Mouse (Mus musculus): Measurements from ENCODE around the gene Hist1h3g.
"Not testable (repeated sequence)": the region's sequence is repeated elsewhere in the genome, so short reads cannot be mapped to it uniquely, and the experiment has no call there.

Hist1h3g gene

DNA sequence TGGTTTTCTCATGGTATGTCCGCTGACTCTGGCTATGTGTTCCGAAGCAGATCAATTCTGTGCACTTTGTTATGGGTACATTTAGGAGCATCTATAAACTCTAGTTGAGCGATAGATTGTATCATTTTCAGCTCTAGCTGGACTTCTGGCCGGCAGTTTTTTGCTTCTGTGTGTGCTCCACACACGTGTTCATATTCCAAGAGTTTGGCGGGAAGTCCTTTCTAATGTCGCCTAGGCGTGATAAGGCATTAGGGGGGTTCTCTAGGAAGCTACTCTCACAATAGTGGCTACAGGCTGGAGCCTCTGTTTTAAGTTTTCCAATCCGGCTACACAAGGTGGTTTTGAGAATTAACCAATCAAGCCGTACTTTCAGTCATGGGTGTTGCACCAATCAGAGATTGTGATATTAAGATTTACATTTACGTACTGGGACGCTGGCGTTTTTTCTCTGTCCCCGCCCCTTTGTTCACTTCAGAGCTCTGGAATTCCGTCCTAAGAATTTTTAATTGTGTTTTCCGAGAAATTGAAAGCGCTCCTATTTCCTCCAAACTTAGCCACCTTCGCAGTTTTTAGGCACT is 20.7 kb downstream of the Hist1h3g start:
- peak; percentile 77 to 78 for DNase-seq (ENCODE audit: low spot score in 2 of 2)

GRCm38 (mm10) chr13:23556906-23557305 is 21.7 kb downstream of the Hist1h3g start:
- no peak for DNase-seq (ENCODE audit: low spot score in 2 of 2)

DNA sequence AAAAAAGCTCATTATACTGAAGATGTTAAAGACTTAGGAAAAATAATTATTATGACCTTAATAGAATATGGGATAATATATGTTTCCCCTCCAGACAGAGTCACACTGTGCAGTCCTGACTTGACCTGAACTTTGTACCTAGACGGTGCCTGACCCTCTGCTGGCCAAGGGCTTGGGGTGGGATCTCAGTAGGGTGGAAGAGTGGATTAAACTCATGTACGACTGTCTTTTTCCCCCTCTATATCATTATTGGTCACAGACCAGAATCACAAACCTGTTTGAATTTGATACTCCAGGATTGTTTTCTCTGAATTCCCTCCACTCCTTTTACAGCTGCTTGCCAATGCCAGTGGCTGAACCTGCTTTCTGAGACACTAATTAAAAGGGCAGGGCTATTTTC is 25.5 kb downstream of the Hist1h3g start:
- not testable (repeated sequence) for DNase-seq (ENCODE audit: low spot score in 2 of 2)

GRCm38 (mm10) chr13:23561531-23561882 is 26.3 kb downstream of the Hist1h3g start:
- DNase-seq (ENCODE audit: low spot score in 2 of 2) = not testable (repeated sequence)

DNA sequence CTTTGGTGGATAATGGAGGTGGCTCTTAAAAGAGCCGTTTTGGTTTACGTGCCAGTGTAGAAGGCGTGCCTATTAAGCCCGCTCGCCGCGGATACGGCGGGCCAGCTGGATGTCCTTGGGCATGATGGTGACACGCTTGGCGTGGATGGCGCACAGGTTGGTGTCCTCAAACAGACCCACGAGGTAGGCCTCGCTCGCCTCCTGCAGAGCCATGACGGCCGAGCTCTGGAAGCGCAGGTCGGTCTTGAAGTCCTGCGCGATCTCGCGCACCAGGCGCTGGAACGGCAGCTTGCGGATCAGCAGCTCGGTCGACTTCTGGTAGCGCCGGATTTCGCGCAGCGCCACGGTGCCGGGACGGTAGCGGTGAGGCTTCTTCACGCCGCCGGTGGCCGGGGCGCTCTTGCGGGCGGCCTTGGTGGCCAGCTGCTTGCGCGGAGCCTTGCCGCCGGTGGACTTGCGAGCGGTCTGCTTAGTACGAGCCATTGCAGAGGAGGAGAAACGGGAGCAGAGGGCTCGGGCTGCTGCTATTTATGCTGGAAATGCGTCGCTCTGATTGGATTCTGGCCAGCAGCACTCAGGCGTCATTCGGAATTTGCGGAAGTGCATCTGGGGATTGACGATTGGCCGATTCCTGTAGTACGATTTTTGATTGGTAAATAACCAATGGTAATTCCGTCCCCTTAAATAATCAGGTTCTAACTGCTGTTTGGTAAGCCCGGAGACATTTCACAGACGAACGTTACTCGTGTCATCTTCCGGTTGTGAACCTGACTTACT is 26.8 kb downstream of the Hist1h3g start, which contains the start of gene Hist1h3e:
Gene Hist1h3e, minus strand, starts transcription at position 487 of the 777 bp plus-strand sequence.
- DNase-seq (ENCODE audit: low spot score in 2 of 2) = peak; percentile 95 to 98

DNA sequence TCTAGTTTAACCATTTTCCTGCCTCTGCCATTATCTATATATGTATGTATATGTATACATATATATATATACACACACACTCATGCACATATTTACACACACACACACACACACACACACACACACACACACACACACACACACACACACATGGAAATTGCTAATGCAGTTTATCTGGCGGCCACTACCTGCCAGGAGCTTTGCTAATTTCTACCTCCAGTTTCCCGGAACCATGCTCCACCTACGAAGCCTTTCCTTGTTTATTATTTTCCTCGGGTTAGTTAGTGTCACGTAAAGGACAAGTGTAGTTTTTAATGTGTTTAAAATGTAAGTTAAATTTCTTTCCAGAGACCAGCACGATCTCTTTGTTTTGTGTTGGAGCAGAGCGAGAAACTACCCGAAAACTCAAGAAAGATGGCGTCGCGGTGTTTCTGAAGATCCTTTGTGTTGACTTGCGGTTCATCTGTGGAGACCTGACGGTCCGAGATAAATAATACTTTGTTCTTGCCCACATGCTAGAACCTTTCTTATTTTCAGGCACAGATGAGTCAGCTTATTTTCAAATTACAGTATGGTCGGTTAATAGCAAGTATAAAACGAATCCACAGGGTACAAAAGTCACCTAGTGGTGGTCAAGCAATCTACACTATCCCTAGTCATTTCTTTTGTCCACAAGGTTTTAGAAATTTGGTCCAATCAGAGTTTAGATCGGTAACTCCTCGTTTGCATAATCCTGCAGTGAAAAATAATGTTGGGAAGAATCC is 27.7 kb downstream of the Hist1h3g start:
- peak; percentile 37 to 57 for DNase-seq (ENCODE audit: low spot score in 2 of 2)

DNA sequence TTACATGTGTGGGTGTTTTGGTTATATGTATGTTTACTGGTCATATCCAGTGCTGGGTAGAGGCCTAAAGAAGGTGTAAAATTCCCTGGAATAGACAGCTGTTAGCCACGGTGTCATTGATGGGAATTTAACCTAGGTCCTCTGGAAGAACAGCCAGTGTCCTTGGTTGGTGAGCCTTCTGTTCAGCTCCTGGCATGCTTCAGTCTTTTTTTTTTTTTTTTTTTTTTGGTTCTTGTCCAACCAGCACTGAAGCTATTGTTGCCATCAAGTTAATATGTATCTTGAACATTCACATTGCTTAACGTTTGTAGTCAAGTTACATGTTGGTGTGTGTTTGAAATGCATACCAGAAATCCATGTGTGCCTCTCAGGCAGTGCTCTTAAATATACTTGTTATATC is 29.3 kb downstream of the Hist1h3g start:
- DNase-seq (ENCODE audit: low spot score in 2 of 2) = no peak

GRCm38 (mm10) chr13:23570261-23571021 is 35.2 kb downstream of the Hist1h3g start:
- not testable (repeated sequence) for DNase-seq (ENCODE audit: low spot score in 2 of 2)

- DNase-seq (ENCODE audit: low spot score in 2 of 2) = peak; percentile 79 to 91
Measured at GRCm38 (mm10) chr13:23571022-23571503, 35.8 kb downstream of the Hist1h3g start, which contains the start of the genes Hist1h2ae and Hist1h2bg. Gene Hist1h2ae (minus strand): TSS chr13:23571220. Gene Hist1h2bg (plus strand): TSS chr13:23571396.

DNA sequence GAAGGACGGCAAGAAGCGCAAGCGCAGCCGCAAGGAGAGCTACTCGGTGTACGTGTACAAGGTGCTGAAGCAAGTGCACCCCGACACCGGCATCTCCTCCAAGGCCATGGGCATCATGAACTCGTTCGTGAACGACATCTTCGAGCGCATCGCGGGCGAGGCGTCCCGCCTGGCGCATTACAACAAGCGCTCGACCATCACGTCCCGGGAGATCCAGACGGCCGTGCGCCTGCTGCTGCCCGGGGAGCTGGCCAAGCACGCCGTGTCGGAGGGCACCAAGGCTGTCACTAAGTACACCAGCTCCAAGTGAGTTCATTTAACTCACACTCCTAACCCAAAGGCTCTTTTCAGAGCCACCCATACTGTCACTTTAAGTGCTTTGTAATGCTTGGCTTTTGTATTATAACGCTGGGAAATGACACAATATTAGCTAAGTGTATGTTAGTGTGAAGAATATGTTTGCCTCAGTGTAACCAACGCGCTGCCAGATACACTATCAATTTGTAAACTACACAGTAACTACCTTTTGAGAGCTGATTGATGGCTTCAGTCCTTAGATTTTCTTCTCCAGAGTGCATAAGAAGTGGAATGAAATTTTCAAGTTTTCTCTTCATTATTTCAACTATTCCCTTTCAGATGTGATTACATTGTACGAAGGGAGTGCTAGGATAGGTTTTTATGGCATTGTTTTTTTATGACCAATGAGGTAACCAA is 36.4 kb downstream of the Hist1h3g start:
- DNase-seq (ENCODE audit: low spot score in 2 of 2) = peak in 1 of 2 experiments; percentile 60

DNA sequence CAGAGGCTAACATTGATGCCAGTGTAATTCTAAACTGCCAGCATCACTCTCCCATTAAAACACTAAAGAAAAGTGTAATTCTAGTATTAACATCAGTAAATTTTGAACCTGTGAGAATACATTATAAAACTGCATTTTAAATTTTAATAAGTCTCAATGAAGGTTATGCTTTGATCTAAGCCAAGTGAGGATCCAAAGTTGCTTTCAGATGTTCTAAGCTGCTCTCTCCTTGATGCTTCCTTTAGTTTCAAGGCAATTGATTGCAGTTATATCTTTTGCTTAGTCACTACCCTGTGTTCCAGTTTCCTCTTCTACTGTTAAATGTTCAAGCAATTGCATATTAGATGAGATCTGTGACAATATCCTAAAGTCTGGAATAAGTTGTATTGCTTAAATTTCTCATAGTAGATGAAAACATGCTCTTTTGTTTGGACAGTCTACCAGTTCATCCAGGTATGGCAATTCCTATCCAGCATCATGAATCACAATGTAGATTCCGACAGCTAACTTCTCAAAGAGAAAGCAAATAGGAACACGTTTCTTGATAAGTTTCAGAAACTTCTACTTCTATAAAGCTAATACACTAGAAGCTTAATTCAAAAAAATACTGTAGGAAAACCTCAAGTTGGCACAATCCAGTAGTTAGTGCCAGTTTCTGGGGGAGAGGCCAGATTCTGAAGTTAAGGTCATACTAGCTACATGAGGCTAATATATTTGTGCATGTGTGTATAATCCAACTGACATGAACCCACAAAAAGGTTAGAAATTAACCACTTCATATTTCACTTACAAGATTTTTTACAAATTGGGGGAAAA is 37.2 kb downstream of the Hist1h3g start:
- no peak for DNase-seq (ENCODE audit: low spot score in 2 of 2)

DNA sequence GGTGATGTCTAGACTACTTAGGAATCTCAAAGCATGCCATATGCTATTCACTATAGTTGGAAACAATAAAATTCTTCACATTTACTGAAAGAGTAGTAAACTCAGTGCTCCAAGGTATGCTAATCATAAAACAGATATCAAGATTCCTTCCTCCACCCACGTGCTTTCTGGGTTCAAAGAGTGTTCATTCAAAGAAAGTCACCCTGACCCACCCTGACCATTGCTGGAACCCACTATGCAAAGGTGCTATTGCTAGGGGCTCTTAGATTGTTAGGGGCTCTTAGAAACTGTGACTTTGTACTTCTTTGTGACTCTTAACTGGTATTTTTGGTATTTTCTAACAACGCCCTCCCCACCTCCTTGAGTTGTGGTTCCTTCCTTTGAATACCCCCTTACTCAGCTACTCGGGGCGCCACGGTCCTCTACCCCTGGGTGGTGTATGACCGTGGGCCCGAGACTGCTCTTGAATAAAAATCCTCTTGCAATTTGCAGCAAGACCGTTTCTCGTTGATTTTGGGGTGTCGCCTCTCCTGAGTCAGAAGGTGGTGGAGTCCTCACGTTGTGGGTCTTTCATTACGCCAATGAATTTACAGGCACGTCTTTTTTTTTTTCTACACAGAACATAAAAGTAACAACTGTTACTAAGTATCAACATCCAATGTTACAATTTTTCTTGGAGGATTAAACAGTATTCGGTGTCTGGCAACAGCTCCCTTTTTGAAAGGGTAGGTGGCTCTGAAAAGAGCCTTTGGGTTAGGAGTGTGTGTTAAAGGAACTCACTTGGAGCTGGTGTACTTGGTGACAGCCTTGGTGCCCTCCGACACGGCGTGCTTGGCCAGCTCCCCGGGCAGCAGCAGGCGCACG is 38.0 kb downstream of the Hist1h3g start:
- peak; percentile 61 to 65 for DNase-seq (ENCODE audit: low spot score in 2 of 2)

DNA sequence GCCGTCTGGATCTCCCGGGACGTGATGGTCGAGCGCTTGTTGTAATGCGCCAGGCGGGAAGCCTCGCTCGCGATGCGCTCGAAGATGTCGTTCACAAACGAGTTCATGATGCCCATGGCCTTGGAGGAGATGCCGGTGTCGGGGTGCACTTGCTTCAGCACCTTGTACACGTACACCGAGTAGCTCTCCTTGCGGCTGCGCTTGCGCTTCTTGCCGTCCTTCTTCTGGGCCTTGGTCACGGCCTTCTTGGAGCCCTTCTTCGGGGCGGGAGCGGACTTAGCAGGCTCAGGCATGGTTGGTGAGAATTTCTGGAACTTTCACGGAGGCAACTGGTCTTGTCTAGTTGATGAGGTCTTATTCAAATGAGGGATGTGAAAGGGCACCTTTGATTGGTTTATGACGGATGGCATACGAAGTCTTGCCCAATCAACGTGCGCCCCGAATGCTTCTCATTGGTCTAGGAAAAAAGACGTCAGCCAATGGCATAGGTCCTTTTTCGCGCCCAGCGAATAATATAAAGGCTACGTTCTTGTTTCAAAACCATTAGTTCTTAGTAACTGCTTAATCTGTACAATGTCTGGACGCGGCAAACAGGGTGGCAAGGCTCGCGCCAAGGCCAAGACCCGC is 38.8 kb downstream of the Hist1h3g start, which contains the start of the genes Hist1h2bf and Hist1h2ad:
Gene Hist1h2bf, minus strand, starts transcription at position 299 of the 627 bp plus-strand sequence.
Gene Hist1h2ad, plus strand, starts transcription at position 484 of the 627 bp plus-strand sequence.
- peak; percentile 91 for DNase-seq (ENCODE audit: low spot score in 2 of 2)

DNA sequence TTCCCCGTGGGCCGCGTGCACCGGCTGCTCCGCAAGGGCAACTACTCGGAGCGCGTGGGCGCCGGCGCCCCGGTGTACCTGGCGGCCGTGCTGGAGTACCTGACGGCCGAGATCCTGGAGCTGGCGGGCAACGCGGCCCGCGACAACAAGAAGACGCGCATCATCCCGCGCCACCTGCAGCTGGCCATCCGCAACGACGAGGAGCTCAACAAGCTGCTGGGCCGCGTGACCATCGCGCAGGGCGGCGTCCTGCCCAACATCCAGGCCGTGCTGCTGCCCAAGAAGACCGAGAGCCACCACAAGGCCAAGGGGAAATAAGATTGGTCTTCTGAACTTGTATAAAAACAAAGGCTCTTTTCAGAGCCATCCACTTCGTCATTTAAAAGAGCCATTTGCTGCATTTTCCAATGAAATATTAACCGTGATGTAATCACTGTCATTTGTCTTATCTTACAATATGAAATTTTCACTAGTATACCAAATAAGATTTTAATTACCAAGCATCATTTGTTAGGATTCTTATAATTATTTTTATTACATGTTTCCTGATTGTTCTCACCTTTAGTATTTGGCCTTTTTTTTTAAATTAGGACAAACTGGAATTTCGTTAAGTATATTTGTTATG is 39.4 kb downstream of the Hist1h3g start:
- DNase-seq (ENCODE audit: low spot score in 2 of 2) = not testable (repeated sequence)

GRCm38 (mm10) chr13:23575271-23575851 is 40.1 kb downstream of the Hist1h3g start, which contains the start of gene Hist1h3d:
Gene Hist1h3d (plus strand): TSS chr13:23575763.
- DNase-seq (ENCODE audit: low spot score in 2 of 2) = peak; percentile 68 to 82

- peak; percentile 53 to 67 for DNase-seq (ENCODE audit: low spot score in 2 of 2)
Measured at GRCm38 (mm10) chr13:23575864-23576313, 40.7 kb downstream of the Hist1h3g start.

DNA sequence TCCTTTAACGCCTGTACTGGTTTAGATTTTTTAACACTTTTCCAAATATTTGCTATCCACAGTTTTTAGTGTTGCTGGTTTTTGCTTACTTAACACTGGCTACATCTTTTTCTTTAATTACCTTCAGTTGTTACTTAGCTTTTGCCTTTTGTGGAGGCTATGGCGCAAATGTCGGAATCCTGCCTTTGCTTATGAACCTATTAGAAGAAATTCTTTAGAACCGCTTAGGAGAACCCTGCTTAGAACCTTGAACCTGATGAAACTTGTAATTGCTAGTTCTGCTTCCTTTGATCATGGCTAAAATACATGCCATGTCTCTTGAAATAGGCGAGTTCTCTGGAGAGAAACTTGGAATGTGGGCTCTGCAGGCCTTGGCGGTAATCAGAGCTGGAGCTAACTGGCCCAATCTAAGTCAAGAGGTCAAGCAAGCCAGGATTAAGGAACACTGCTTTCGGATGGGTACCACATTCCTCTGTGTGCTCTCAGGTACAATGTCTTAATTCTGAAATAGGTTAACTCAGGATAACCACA is 41.2 kb downstream of the Hist1h3g start:
- DNase-seq (ENCODE audit: low spot score in 2 of 2) = peak; percentile 38 to 50
